Mouse (Mus musculus): ENCODE data around the gene Kat5.

GRCm38 (mm10) chr19:5603664-5604063 is 6.4 kb downstream of the Kat5 start:
- TF ChIP-seq CTCF (IDR thresholded peaks at IDR 0.05; ENCODE audit: extremely low read depth, insufficient read length, insufficient replicate concordance, low read depth, low read length) (no peak), POLR2A (IDR thresholded peaks at IDR 0.05; ENCODE audit: low read depth, low read length) (no peak)

Data from small intestine, adult 2 months (tissue).